Mouse (Mus musculus): ENCODE results near the gene Kcp.

Kcp gene

GRCm38 (mm10) chr6:29426331-29426730 is 81.4 kb downstream of the Kcp start:
- DNase-seq (ENCODE audit: extremely low read depth, insufficient read length, low spot score) = no peak

- no peak for DNase-seq (ENCODE audit: extremely low read depth, insufficient read length, low spot score)
Measured at GRCm38 (mm10) chr6:29425118-29425517, 82.6 kb downstream of the Kcp start.
